Mouse (Mus musculus) layer of hippocampus, adult 2 months (tissue): Measurements from ENCODE around the gene Cpeb3. TPM values are rescaled to one million over a fixed set of nuclear protein-coding genes. Genes with fewer than 3 reads are reported as not detected.

Source experiments
- DNase-seq, 2 experiments: peaks; one replicate each; pipeline ENCODE4 v3.0.0; 2022; ENCODE audit warnings: low spot score in 2 of 2
- H3K27ac ChIP-seq: fragments of 200-600 bp; 2 replicates; pipeline ENCODE4 v1.8.1; 2022
- H3K4me3 ChIP-seq: fragments of 200-600 bp; 2 replicates; pipeline ENCODE4 v1.8.1; 2022; ENCODE audit warnings: mild to moderate bottlenecking
- CTCF ChIP-seq: fragments of 200-600 bp; conservative IDR thresholded peaks from 2 replicates; pipeline ENCODE4 v1.8.1; 2022; ENCODE audit warnings: antibody characterized with exemption, mild to moderate bottlenecking, moderate library complexity
- total RNA-seq, 2 experiments: library from RNA; stranded (reverse); gene quantifications; 2 replicates each; pipeline ENCODE4 v1.2.3; 2021

The Cpeb3 gene
- total RNA-seq, 2 experiments from 2014 or later = 69.7 to 76.8 TPM

GRCm38 (mm10) chr19:37203371-37203770, 5.0 kb downstream of the Cpeb3 start:
- no peak overlapping the region for H3K4me3 ChIP-seq
- no peak overlapping the region for H3K27ac ChIP-seq
- DNase-seq = no peak
- TF ChIP-seq CTCF = no peak

DNA sequence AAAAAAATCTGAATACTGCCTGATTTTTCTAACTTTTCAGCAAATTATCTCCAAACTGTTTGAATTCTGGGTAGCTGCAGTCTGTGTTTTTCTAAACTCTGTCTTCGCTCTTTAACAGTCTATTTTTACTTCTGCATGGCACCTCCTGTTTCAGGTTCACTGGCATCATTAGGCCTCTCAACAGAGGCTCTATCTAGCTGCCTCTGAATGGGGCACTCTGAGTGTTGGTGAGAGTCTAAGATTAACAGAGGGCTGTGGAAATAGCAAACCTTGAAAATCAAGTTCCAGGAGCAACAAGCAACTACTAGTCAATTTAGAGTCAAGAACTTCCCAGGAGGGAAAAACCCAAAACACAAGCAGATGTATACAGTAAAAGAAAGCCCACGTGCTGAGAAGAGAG, 8.5 kb downstream of the Cpeb3 start:
- no peak for TF ChIP-seq CTCF
- H3K4me3 ChIP-seq = no peak overlapping the region
- no peak overlapping the region for H3K27ac ChIP-seq
- no peak for DNase-seq

GRCm38 (mm10) chr19:37198165-37198880, 10.1 kb downstream of the Cpeb3 start:
- DNase-seq = no peak
- TF ChIP-seq CTCF = no peak
- no peak overlapping the region for H3K4me3 ChIP-seq
- H3K27ac ChIP-seq = no peak overlapping the region

- no peak for TF ChIP-seq CTCF
Measured at GRCm38 (mm10) chr19:37192475-37193058, 15.8 kb downstream of the Cpeb3 start.

DNA sequence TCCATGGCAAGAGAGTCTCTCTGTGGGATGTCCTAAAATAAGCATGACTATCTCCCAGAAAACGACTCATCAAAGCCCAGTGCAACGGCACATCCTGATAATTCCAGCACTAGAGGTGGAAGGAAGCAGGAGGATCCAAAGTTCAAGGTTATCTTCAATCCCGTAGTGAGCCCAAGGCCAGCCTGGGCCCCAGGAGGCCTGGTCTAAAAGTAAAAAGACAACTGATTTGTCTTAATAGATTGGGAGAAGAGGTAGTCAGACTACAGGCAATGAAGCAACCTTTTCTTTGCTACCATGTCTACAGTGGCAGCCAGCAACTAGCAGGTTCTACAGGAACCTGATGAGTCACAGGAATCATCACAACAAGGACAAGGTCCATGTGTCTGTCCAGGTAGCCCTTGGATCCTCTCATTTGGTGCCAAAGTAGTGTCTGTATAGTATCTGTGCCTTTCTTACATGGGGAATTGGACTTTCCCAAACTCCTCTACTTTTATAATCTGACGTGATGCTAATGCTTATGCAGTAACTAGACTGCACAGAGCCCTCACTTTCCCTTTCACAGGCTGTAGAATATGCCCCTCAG, 19.9 kb downstream of the Cpeb3 start:
- no peak for TF ChIP-seq CTCF
- Histone ChIP-seq H3K27ac (no peak overlapping the region), H3K4me3 (no peak overlapping the region)
- no peak for DNase-seq

More at GRCm38 (mm10) chr19:37192475-37193058, 15.8 kb downstream of the Cpeb3 start:
- Histone ChIP-seq H3K4me3 (no peak overlapping the region), H3K27ac (no peak overlapping the region)
- no peak for DNase-seq

GRCm38 (mm10) chr19:37177819-37178708, 30.3 kb downstream of the Cpeb3 start:
- H3K4me3 ChIP-seq = peak overlapping the region; percentile 63
- DNase-seq = peak; percentile 63 to 78
- TF ChIP-seq CTCF = no peak
- H3K27ac ChIP-seq = peak overlapping the region; percentile 98

GRCm38 (mm10) chr19:37176879-37177462, 31.4 kb downstream of the Cpeb3 start:
- no peak for TF ChIP-seq CTCF
- Histone ChIP-seq H3K4me3 (peak overlapping the region; percentile 63), H3K27ac (peak overlapping the region; percentile 98)
- DNase-seq = no peak

DNA sequence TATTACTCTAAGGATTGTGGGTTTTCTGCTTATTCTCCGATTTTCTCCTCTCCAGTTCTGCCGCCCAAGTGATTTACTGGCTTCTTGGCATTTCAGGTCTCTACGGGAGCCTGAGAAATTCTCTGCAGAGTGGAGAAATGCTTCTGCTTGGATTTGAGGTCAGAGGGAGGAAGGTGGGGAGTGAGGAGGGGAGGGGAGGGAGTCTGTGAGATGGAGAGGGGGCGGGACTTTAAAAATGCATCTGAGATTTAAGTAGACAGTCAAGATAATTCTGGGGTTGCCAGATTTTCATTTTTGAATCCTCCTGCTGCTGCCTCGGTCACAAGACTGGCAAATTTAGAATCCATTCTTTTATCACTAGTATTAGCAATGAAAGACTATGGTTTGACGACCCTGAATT, 32.5 kb downstream of the Cpeb3 start:
- peak; percentile 36 to 47 for DNase-seq
- no peak for TF ChIP-seq CTCF
- H3K4me3 ChIP-seq = peak overlapping the region; percentile 63
- peak overlapping the region; percentile 98 for H3K27ac ChIP-seq

GRCm38 (mm10) chr19:37175436-37175805, 33.0 kb downstream of the Cpeb3 start:
- Histone ChIP-seq H3K27ac (peak overlapping the region; percentile 98), H3K4me3 (peak overlapping the region; percentile 63)
- TF ChIP-seq CTCF = no peak
- no peak for DNase-seq

DNA sequence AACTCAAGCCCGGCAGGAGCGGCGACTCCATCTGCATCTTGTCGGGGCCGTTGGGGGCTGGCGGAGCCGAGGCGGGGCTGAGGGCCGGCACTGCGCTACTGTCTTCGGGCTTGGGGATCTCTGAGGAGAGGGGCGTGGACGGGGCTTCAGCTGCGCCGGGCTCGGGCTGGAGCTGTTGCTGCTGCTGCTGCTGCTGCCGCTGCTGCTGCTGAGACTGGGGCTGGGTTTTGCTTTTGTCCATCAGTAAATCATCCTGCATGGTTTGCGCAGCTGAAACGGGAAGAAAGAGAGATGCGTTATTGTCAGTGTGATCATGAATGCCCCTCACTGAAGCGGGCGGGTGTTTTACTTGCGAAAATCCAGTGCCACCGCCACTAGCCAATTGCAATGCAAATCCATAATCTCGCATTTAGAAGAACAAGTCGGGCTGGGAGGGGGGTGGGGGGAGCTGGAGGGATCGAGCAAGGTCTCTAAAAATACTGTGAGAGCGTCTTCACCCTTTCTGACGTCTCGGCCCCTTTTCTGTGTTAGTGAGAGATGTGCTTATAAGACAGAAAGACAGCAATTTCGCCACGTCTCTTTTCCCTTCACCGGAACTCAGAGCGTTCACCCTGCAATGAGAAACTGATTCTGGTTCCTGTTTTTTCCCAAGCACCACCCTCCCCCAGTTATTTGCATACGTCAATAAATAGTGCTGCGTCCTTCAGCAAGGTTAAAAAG, 33.5 kb downstream of the Cpeb3 start:
- Histone ChIP-seq H3K27ac (peak overlapping the region; percentile 98), H3K4me3 (peak overlapping the region; percentile 63)
- DNase-seq = peak; percentile 64 to 76
- no peak for TF ChIP-seq CTCF

DNA sequence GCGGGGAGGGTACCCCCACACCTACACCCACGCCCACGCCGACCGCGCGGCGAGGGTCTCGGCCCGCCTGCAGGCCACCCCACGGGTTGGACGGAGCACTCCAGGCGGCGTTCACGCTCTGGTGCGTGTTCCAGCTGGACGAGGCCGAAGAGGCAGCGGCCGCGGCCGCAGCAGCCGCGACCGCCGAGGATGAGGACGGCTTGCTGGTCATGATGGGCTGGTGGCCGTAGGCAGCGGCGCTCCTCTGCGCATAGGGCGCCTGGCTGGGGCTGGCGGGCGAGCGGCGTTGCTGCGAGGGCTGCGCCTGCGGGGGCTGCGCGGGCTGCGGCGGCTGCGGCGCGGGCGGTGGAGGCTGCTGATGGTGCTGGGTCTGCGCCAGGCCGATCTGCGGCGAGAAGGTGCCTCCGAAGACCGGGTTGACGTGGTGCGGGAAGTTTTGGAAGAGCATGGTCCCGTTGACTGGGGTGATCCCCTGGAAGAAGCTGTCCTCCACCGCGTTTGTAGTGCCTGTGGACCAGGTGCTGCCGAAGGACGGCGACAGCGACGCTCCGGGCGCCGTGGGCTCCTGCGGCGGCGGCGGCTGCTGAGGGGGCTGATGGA, 34.2 kb downstream of the Cpeb3 start:
- Histone ChIP-seq H3K4me3 (peak overlapping the region; percentile 63), H3K27ac (peak overlapping the region; percentile 98)
- DNase-seq = peak; percentile 31 to 50
- no peak for TF ChIP-seq CTCF
